Mouse (Mus musculus) G1E (cell line): Measurements from ENCODE around the gene Ccna2.

Experiments
- CTCF ChIP-seq: IDR thresholded peaks from 2 replicates; pipeline ENCODE4 v1.5.1; 2012; ENCODE audit warnings: low read depth, low read length, inconsistent platforms, mixed read lengths
- GATA1 ChIP-seq: IDR thresholded peaks from 2 replicates; pipeline ENCODE4 v1.6.1; 2012; ENCODE audit warnings: borderline replicate concordance, low read length, inconsistent platforms, mixed read lengths
- TAL1 ChIP-seq: conservative IDR thresholded peaks from 2 replicates; pipeline ENCODE4 v1.6.1; 2012; ENCODE audit warnings: low read depth, low read length, inconsistent platforms, mixed read lengths

DNA sequence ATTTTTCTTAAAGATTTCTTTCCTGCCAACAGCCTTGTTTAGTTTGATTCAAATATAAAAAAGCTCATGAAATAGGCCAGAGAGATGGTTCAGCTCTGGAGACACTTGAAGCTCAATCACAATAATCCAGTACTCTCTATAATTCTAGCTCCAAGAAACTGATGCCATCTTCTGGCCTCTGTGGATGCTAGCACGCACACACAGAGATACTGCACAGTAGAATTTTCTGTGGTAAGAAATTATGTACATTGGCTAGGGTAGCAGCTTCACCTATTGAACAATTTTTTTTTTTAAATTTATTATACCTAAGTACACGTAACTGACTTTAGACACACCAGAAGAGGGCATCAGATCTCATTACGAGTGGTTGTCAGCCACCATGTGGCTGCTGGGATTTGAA lies 8.3 kb downstream of the Ccna2 start:
- TF ChIP-seq CTCF (no peak), GATA1 (no peak), TAL1 (no peak)
